Mouse (Mus musculus) CH12.LX (cell line): ENCODE measurements around the gene Idh2. TPM values are rescaled to one million over a fixed set of nuclear protein-coding genes. Genes with fewer than 3 reads are reported as not detected.
"Not testable (repeated sequence)": the region's sequence is repeated elsewhere in the genome, so short reads cannot be mapped to it uniquely, and the experiment has no call there.

Experiments
- DNase-seq: peaks from one replicate; pipeline ENCODE4 v3.0.0-alpha.2; 2013; ENCODE audit errors: extremely low read depth
- H3K27ac ChIP-seq: 2 replicates; pipeline ENCODE4 v1.5.1; 2012; ENCODE audit warnings: low read depth, mild to moderate bottlenecking, control low read depth, moderate library complexity; ENCODE audit not compliant: insufficient read depth
- H3K27me3 ChIP-seq: replicated peaks from 2 replicates; pipeline ENCODE3; 2012; ENCODE audit warnings: inconsistent platforms
- H3K36me3 ChIP-seq, 2 experiments: replicated peaks in 1 of 2; 2 replicates each; pipeline versions ENCODE3 to v1.6.1; 2012; ENCODE audit warnings: inconsistent platforms in 1 of 2, low read length in 1 of 2, mild to moderate bottlenecking in 1 of 2, mixed read lengths in 1 of 2, moderate library complexity in 1 of 2; ENCODE audit not compliant: control insufficient read depth in 1 of 2, insufficient read depth in 1 of 2
- H3K4me1 ChIP-seq, 2 experiments: 2 replicates each; pipeline ENCODE4 v1.6.1; 2012; ENCODE audit warnings: inconsistent platforms in 1 of 2, moderate library complexity in 1 of 2; ENCODE audit not compliant: insufficient read depth in 2 of 2, control insufficient read depth in 1 of 2
- H3K4me2 ChIP-seq: 2 replicates; pipeline ENCODE4 v1.6.1; 2012; ENCODE audit warnings: low read depth, mild to moderate bottlenecking, control low read depth; ENCODE audit not compliant: poor library complexity, insufficient read depth, severe bottlenecking
- H3K4me3 ChIP-seq, 3 experiments: fragments of 150-350 bp in 1 of 3; sonication (generic) in 1 of 3; replicated peaks in 1 of 3; 2 replicates each; pipeline versions ENCODE3 to v1.5.1; 2011 to 2012; ENCODE audit warnings: low read depth in 2 of 3, low read length in 2 of 3, mild to moderate bottlenecking in 2 of 3, moderate library complexity in 2 of 3, control low read depth in 1 of 3, improper control_type of control experiment in 1 of 3, inconsistent platforms in 1 of 3, mixed read lengths in 1 of 3; ENCODE audit not compliant: poor library complexity in 1 of 3
- H3K79me2 ChIP-seq: replicated peaks from 2 replicates; pipeline ENCODE4 v1.6.1; 2012; ENCODE audit warnings: mild to moderate bottlenecking, moderate library complexity; ENCODE audit not compliant: control insufficient read depth, poor library complexity, insufficient read depth, severe bottlenecking; ENCODE audit errors: extremely low read depth
- H3K9ac ChIP-seq: 2 replicates; pipeline ENCODE4 v1.6.1; 2012; ENCODE audit warnings: low read depth, mild to moderate bottlenecking, control low read depth, moderate library complexity; ENCODE audit not compliant: insufficient read depth
- H3K9me3 ChIP-seq: replicated peaks from 2 replicates; pipeline ENCODE3; 2012; ENCODE audit warnings: low read length, inconsistent platforms, mixed read lengths
- CHD1 ChIP-seq: IDR thresholded peaks from 2 replicates; pipeline ENCODE4 v1.6.1; 2012; ENCODE audit warnings: low read depth, low read length, improper control_type of control experiment, inconsistent platforms
- CHD2 ChIP-seq: IDR thresholded peaks from 2 replicates; pipeline ENCODE4 v1.6.1; 2011; ENCODE audit warnings: low read length, improper control_type of control experiment
- CTCF ChIP-seq, 2 experiments: IDR thresholded peaks in 1 of 2; conservative IDR thresholded peaks in 1 of 2; 2 replicates each; pipeline ENCODE4 v1.5.1; 2011 to 2012; ENCODE audit warnings: low read depth in 2 of 2, low read length in 2 of 2, improper control_type of control experiment in 1 of 2, inconsistent platforms in 1 of 2, mild to moderate bottlenecking in 1 of 2, moderate library complexity in 1 of 2
- E2F4 ChIP-seq: IDR thresholded peaks from 2 replicates; pipeline ENCODE4 v1.6.1; 2011; ENCODE audit warnings: low read depth, low read length, improper control_type of control experiment; ENCODE audit not compliant: insufficient replicate concordance
- GABPA ChIP-seq: IDR thresholded peaks from 2 replicates; pipeline ENCODE4 v1.6.1; 2012; ENCODE audit warnings: low read depth, low read length, improper control_type of control experiment, inconsistent platforms; ENCODE audit not compliant: insufficient replicate concordance
- JUN ChIP-seq: IDR thresholded peaks from 2 replicates; pipeline ENCODE4 v1.6.1; 2011; ENCODE audit warnings: low read depth, mild to moderate bottlenecking, low read length, improper control_type of control experiment, moderate library complexity; ENCODE audit not compliant: insufficient read depth
- MAX ChIP-seq: IDR thresholded peaks from 2 replicates; pipeline ENCODE4 v1.6.1; 2011; ENCODE audit warnings: low read length, improper control_type of control experiment
- MAZ ChIP-seq: IDR thresholded peaks from 2 replicates; pipeline ENCODE4 v1.6.1; 2012; ENCODE audit warnings: low read depth, mild to moderate bottlenecking, inconsistent platforms, low read length, improper control_type of control experiment, moderate library complexity
- MXI1 ChIP-seq: IDR thresholded peaks from 2 replicates; pipeline ENCODE4 v1.6.1; 2011; ENCODE audit warnings: mild to moderate bottlenecking, low read depth, low read length, improper control_type of control experiment
- MYC ChIP-seq: IDR thresholded peaks from 2 replicates; pipeline ENCODE4 v1.6.1; 2011; ENCODE audit warnings: low read depth, mild to moderate bottlenecking, improper control_type of control experiment, low read length
- NRF1 ChIP-seq: IDR thresholded peaks from 2 replicates; pipeline ENCODE4 v1.6.1; 2014; ENCODE audit warnings: low read depth, mild to moderate bottlenecking, inconsistent platforms, low read length, improper control_type of control experiment, moderate library complexity
- POLR2AphosphoS2 ChIP-seq: IDR thresholded peaks from 2 replicates; pipeline ENCODE4 v1.6.1; 2011; ENCODE audit warnings: low read depth, low read length, improper control_type of control experiment
- RAD21 ChIP-seq: IDR thresholded peaks from 2 replicates; pipeline ENCODE4 v1.6.1; 2011; ENCODE audit warnings: low read depth, mild to moderate bottlenecking, low read length, improper control_type of control experiment, moderate library complexity
- RCOR1 ChIP-seq: conservative IDR thresholded peaks from 2 replicates; pipeline ENCODE4 v1.6.1; 2012; ENCODE audit warnings: low read depth, mild to moderate bottlenecking, inconsistent platforms, low read length, improper control_type of control experiment
- SMC3 ChIP-seq: IDR thresholded peaks from 2 replicates; pipeline ENCODE4 v1.6.1; 2011; ENCODE audit warnings: low read depth, low read length, improper control_type of control experiment
- TBP ChIP-seq: conservative IDR thresholded peaks from 2 replicates; pipeline ENCODE4 v1.6.1; 2011; ENCODE audit warnings: low read depth, low read length, improper control_type of control experiment
- UBTF ChIP-seq: IDR thresholded peaks from 2 replicates; pipeline ENCODE4 v1.6.1; 2012; ENCODE audit warnings: low read depth, mild to moderate bottlenecking, inconsistent platforms, low read length, improper control_type of control experiment, moderate library complexity
- USF1 ChIP-seq: IDR thresholded peaks from 2 replicates; pipeline ENCODE4 v1.6.1; 2014; ENCODE audit warnings: low read depth, mild to moderate bottlenecking, inconsistent platforms, low read length, improper control_type of control experiment
- ZC3H11A ChIP-seq: IDR thresholded peaks from 2 replicates; pipeline ENCODE4 v1.6.1; 2012; ENCODE audit warnings: low read depth, mild to moderate bottlenecking, inconsistent platforms, low read length, improper control_type of control experiment
- ZMIZ1 ChIP-seq: IDR thresholded peaks from 2 replicates; pipeline ENCODE4 v1.6.1; 2012; ENCODE audit warnings: low read depth, mild to moderate bottlenecking, inconsistent platforms, low read length, improper control_type of control experiment
- dilution Hi-C: fragments of 300-500 bp; cut with MboI; formaldehyde crosslinking; loops from 2 replicates; pipeline ENCODE4 v1.14.3; 2020; ENCODE audit warnings: low sequenced_read_pairs; ENCODE audit not compliant: extremely low pct_unique_long_range_greater_than_20kb, extremely low pct_ligation_motif_present
- in situ Hi-C: fragments of 300-500 bp; cut with MboI; formaldehyde crosslinking; loops from 3 replicates; pipeline ENCODE4 v1.14.3; 2019; ENCODE audit warnings: low sequenced_read_pairs, low pct_ligation_motif_present, low pct_unique_long_range_greater_than_20kb, mixed read lengths
- polyA plus RNA-seq: library from polyadenylated mRNA; unstranded; fragments of >175 nt; gene quantifications from 2 replicates; pipeline ENCODE4 v1.2.1, GENCODE M21; 2012; ENCODE audit warnings: low read depth; ENCODE audit not compliant: insufficient read length
- total RNA-seq, 2 experiments: library from RNA; depleted of rRNA; stranded (reverse); fragments of 300-350 nt in 1 of 2; fragments of >200 nt in 1 of 2; gene quantifications; 2 replicates each; pipeline ENCODE4 v1.2.3; 2012 to 2014

The Idh2 gene
- total and polyA plus RNA-seq, 3 experiments, result 13.6 to 96.4 (median 21.5) TPM

- DNase-seq, H3K9me3 ChIP-seq, H3K4me3 ChIP-seq, H3K36me3 ChIP-seq, H3K27ac ChIP-seq, H3K27me3 ChIP-seq, H3K4me2 ChIP-seq, H3K79me2 ChIP-seq, dilution Hi-C loops, H3K9ac ChIP-seq: not testable (repeated sequence)
- in situ Hi-C loops, result loop anchor here (25.0 kb wide), 1 partner anchor 456 kb away; no protein-coding TSS in a partner anchor
- peak in 1 of 2 experiments; percentile 36; a peak in 1 of 4 replicates for TF ChIP-seq CTCF (conservative IDR thresholded peaks at IDR 0.05 in 1 of 2, IDR thresholded peaks at IDR 0.05 in 1 of 2; ENCODE audit: low read depth in 2 of 2, low read length in 2 of 2)
- H3K4me1 ChIP-seq, result peaks cover 0 to 18% of the 10 kb centered on the region in 2 experiments; a peak in 2 of 4 replicates
Observed at GRCm38 (mm10) chr7:80131315-80131714, 16.1 kb upstream of the Idh2 start.

DNA sequence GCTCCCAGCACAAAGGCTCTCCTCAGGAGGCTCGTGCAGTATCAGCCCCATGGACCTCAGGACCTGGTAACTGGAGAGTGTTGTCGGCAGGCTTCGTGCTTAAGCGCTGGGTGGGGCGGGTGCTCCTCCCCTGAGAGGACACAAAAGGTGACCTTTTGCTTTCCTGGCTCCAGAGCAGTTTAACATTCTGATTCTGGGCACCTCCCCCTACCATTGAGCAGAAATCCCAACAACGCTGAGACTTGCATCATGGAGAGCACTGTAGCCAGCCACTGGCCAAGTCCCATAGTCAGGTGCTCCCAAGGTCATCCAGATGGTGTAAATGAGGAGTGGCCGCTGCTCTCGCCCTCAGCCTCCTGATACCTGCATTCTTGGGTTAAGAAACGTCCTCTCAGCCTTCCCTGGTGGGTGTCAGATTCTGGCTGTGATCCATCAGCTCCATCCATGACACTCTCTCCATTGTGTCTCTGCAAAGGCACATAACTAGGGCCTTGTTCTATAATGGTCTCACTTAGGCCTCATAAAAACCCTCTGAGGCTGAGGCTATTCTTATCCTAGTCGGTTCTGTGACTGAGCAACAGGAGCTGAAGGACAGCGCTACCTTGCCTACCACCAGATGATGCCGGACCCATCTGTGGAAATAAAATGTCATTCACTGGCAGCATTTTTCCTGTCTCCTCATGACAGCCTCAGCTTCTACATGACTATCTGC is 15.3 kb upstream of the Idh2 start:
- no peak for TF ChIP-seq USF1
- no peak for TF ChIP-seq JUN
- TF ChIP-seq, all 38 proteins: peak for 0
- no peaks in the 10 kb centered on the region for H3K79me2 ChIP-seq
- no peaks in the 10 kb centered on the region for H3K36me3 ChIP-seq
- no peak for DNase-seq
- no peak overlapping the region for H3K4me2 ChIP-seq
- no peak overlapping the region for H3K4me3 ChIP-seq
- no peak overlapping the region for H3K9ac ChIP-seq
- H3K9me3 ChIP-seq, result no peaks in the 10 kb centered on the region
- no peak overlapping the region for H3K27ac ChIP-seq
- in situ Hi-C loops (loop anchor here (25.0 kb wide), 1 partner anchor 457 kb away; no protein-coding TSS in a partner anchor), dilution Hi-C loops (no loop called here)
- H3K4me1 ChIP-seq, result peaks cover 0 to 18% of the 10 kb centered on the region in 2 experiments; a peak in 2 of 4 replicates
- H3K27me3 ChIP-seq, result no peaks in the 10 kb centered on the region

DNA sequence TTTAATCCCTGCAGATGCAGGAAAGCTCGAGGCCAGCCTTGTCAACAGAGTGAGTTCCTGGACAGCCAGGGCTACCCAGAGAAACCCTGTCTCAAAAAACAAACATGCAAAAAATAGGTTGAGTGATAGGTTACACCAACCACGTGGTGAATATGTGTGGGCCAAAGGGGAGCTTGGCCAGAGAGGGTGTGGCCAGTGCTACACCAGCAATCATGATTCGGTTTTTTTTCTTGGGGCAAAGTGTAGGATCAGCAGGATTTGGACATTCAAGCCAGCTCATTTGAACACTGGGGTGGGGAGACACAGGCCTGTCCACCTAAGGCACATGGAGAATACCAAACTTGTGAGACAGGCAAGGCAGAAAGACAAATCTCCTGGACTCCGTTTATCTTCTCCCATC is 14.1 kb upstream of the Idh2 start:
- in situ Hi-C loops, result loop anchor here (25.0 kb wide), 1 partner anchor 458 kb away; no protein-coding TSS in a partner anchor
- Histone ChIP-seq H3K27ac (no peak overlapping the region), H3K4me2 (no peak overlapping the region), H3K9ac (no peak overlapping the region), H3K36me3 (no peaks in the 10 kb centered on the region), H3K4me1 (peaks cover 0 to 18% of the 10 kb centered on the region in 2 experiments; a peak in 2 of 4 replicates), H3K79me2 (no peaks in the 10 kb centered on the region), H3K27me3 (no peaks in the 10 kb centered on the region), H3K4me3 (no peak overlapping the region), H3K9me3 (no peaks in the 10 kb centered on the region)
- DNase-seq, result no peak
- dilution Hi-C loops, result no loop called here
- no peak for TF ChIP-seq MAZ
- no peak for TF ChIP-seq CHD2
- TF ChIP-seq MXI1, result no peak
- TF ChIP-seq ZMIZ1, result no peak
- TF ChIP-seq ZC3H11A, result no peak
- no peak for TF ChIP-seq MYC
- no peak for TF ChIP-seq MAX
- TF ChIP-seq USF1, result no peak
- TF ChIP-seq CHD1, result no peak
- TF ChIP-seq GABPA, result no peak
- TF ChIP-seq NRF1, result no peak
- TF ChIP-seq RAD21, result no peak
- TF ChIP-seq E2F4, result no peak
- no peak for TF ChIP-seq UBTF
- TF ChIP-seq SMC3, result no peak
- no peak for TF ChIP-seq TBP
- no peak for TF ChIP-seq RCOR1
- no peak for TF ChIP-seq CTCF (conservative IDR thresholded peaks at IDR 0.05 in 1 of 2, IDR thresholded peaks at IDR 0.05 in 1 of 2; ENCODE audit: low read depth in 2 of 2, low read length in 2 of 2)
- TF ChIP-seq POLR2AphosphoS2, result no peak
